Mouse (Mus musculus) lung, embryonic 16.5 days (tissue): Measurements from ENCODE around the gene Tanc1. TPM values are rescaled to one million over a fixed set of nuclear protein-coding genes. Genes with fewer than 3 reads are reported as not detected.

Source experiments
- ATAC-seq: fragments of 200-750 bp; cut with Nextera tagmentation; 2 replicates; pipeline ENCODE4 v1.8.0; 2017; ENCODE audit warnings: low read depth, mild to moderate bottlenecking, moderate library complexity
- H3K27ac ChIP-seq: fragments of 300-500 bp; sonication (generic); 2 replicates; pipeline ENCODE4 v1.5.1; 2014; ENCODE audit warnings: mild to moderate bottlenecking, control low read depth, low read length
- H3K27me3 ChIP-seq: fragments of 300-500 bp; sonication (generic); 2 replicates; pipeline ENCODE4 v1.6.1; 2014; ENCODE audit warnings: low read depth, low read length, mixed read lengths; ENCODE audit not compliant: control insufficient read depth, insufficient read depth
- H3K36me3 ChIP-seq: fragments of 300-500 bp; sonication (generic); 2 replicates; pipeline ENCODE4 v1.6.1; 2014; ENCODE audit warnings: low read length; ENCODE audit not compliant: control insufficient read depth, insufficient read depth
- H3K4me1 ChIP-seq: fragments of 300-500 bp; sonication (generic); replicated peaks from 2 replicates; pipeline ENCODE4 v1.6.1; 2014; ENCODE audit warnings: low read length, mixed read lengths; ENCODE audit not compliant: control insufficient read depth, insufficient read depth
- H3K4me2 ChIP-seq: fragments of 300-500 bp; sonication (generic); 2 replicates; pipeline ENCODE4 v1.6.1; 2014; ENCODE audit warnings: low read depth, low read length, control low read depth
- H3K4me3 ChIP-seq: fragments of 300-500 bp; sonication (generic); 2 replicates; pipeline ENCODE4 v1.5.1; 2014; ENCODE audit warnings: mild to moderate bottlenecking, low read length, control low read depth
- H3K9ac ChIP-seq: fragments of 300-500 bp; sonication (generic); 2 replicates; pipeline ENCODE4 v1.6.1; 2014; ENCODE audit warnings: low read length, control low read depth
- H3K9me3 ChIP-seq: fragments of 300-500 bp; sonication (generic); 2 replicates; pipeline ENCODE4 v1.6.1; 2016; ENCODE audit warnings: low read length; ENCODE audit not compliant: control insufficient read depth
- WGBS: fragments of 180-500 bp; shearing (Covaris S2); extraction: QIAGEN DNeasy Blood & Tissue Kit; methylation state at CpG from one replicate; pipeline ENCODE4 v1.1.7; 2014; 5-methylcytosine and 5-hydroxymethylcytosine counted together
- polyA plus RNA-seq: library from polyadenylated mRNA; unstranded; fragments of >200 nt; fragmentation: Nextera tagmentation; extraction: Ambion mirVana; gene quantifications from 2 replicates; pipeline ENCODE4 v1.2.1, GENCODE M21; 2015

The Tanc1 gene
- polyA plus RNA-seq, 1 experiment from 2014 or later = 33.2 TPM

GRCm38 (mm10) chr2:59593341-59593902 lies 18.4 kb upstream of the Tanc1 start:
- H3K27me3 ChIP-seq = no peaks in the 10 kb centered on the region
- H3K36me3 ChIP-seq = no peaks in the 10 kb centered on the region
- peaks cover 4% of the 10 kb centered on the region for H3K4me1 ChIP-seq
- 36% methylated on average over 7 of the region's 7 CpGs for WGBS
- H3K27ac ChIP-seq = no peak overlapping the region
- no peak overlapping the region for H3K4me3 ChIP-seq
- ATAC-seq = no peak
- H3K9me3 ChIP-seq = no peaks in the 10 kb centered on the region
- no peak overlapping the region for H3K4me2 ChIP-seq
- no peak overlapping the region for H3K9ac ChIP-seq

DNA sequence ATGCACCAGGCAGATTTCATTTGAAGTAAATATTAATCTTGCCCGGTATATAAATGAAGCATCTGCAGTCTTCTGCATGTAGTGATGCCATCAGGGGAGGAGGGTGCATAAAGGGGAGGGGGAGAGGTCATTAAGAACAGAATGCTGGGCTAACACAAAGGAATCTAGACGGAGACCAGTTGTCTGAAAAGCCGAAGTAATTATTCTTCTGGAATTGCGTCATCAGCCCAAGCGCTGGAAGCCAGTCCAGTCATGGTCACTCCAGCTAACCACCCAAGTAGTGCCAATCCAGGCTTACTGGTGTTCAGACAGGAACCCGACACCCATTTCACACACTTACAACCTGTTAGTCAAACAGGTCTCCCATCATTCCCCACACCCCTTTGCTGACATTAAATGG lies 17.7 kb upstream of the Tanc1 start:
- Histone ChIP-seq H3K9me3 (no peaks in the 10 kb centered on the region), H3K4me3 (no peak overlapping the region), H3K9ac (no peak overlapping the region), H3K36me3 (no peaks in the 10 kb centered on the region), H3K27me3 (no peaks in the 10 kb centered on the region), H3K4me2 (no peak overlapping the region), H3K27ac (no peak overlapping the region), H3K4me1 (peaks cover 10% of the 10 kb centered on the region)
- no peak for ATAC-seq
- WGBS = 55% methylated on average over 6 of the region's 6 CpGs

- no peaks in the 10 kb centered on the region for H3K9me3 ChIP-seq
- no peak overlapping the region for H3K9ac ChIP-seq
- H3K27ac ChIP-seq = no peak overlapping the region
- H3K27me3 ChIP-seq = no peaks in the 10 kb centered on the region
- ATAC-seq = no peak
- 67% methylated on average over 8 of the region's 8 CpGs for WGBS
- no peaks in the 10 kb centered on the region for H3K36me3 ChIP-seq
- H3K4me1 ChIP-seq = peaks cover 18% of the 10 kb centered on the region
- H3K4me2 ChIP-seq = no peak overlapping the region
- no peak overlapping the region for H3K4me3 ChIP-seq
Measured at GRCm38 (mm10) chr2:59596545-59596944, 15.3 kb upstream of the Tanc1 start.

- no peaks in the 10 kb centered on the region for H3K27me3 ChIP-seq
- H3K4me2 ChIP-seq = no peak overlapping the region
- no peak for ATAC-seq
- H3K9ac ChIP-seq = no peak overlapping the region
- H3K4me1 ChIP-seq = peaks cover 18% of the 10 kb centered on the region
- no peaks in the 10 kb centered on the region for H3K36me3 ChIP-seq
- H3K9me3 ChIP-seq = no peaks in the 10 kb centered on the region
- H3K4me3 ChIP-seq = no peak overlapping the region
- 73% methylated on average over 6 of the region's 6 CpGs for WGBS
- no peak overlapping the region for H3K27ac ChIP-seq
Measured at GRCm38 (mm10) chr2:59598286-59598685, 13.6 kb upstream of the Tanc1 start.

GRCm38 (mm10) chr2:59598894-59599293 lies 12.9 kb upstream of the Tanc1 start:
- H3K4me3 ChIP-seq = no peak overlapping the region
- no peak overlapping the region for H3K27ac ChIP-seq
- H3K36me3 ChIP-seq = no peaks in the 10 kb centered on the region
- H3K4me2 ChIP-seq = no peak overlapping the region
- H3K9ac ChIP-seq = no peak overlapping the region
- H3K4me1 ChIP-seq = peaks cover 14% of the 10 kb centered on the region
- no peaks in the 10 kb centered on the region for H3K27me3 ChIP-seq
- no peaks in the 10 kb centered on the region for H3K9me3 ChIP-seq
- WGBS = 21% methylated on average over 4 of the region's 4 CpGs
- ATAC-seq = no peak

DNA sequence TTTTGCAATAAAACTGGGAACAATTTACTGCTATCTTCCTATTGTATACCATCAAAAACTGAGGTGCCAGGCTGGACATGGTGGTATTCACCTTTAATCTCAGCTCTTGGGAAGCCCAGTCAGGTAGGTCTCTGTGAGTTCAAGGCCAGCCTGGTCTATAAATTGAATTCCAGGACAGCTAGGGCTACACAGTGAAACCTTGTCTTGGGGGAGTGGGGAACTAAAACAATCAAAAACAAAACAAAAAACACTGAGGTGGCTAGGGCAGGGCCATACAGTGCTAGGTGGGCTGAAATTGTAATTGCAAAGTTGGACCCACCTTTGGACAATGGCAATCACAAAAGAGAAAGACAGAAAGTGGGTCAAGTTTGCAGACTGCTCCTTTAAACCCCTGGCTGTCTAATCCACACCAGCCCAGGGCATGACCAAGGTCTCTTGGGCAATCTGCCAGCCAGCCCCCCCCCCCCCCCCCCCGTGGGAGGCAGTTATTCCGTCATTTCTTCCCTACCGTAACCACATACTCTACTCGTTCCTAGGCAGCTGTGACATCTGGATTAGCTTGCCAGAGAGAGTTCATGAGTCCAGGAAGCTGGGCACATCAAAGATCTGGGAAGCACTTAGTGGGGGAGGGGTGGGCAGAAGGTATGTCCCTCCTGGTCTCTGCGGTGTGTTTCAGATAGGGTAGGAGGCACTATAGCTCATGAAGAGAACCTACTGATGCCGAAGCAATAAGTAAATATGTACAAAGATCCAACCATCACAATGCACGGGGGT lies 12.3 kb upstream of the Tanc1 start:
- peak; percentile 68 for ATAC-seq
- Histone ChIP-seq H3K36me3 (no peaks in the 10 kb centered on the region), H3K9me3 (no peaks in the 10 kb centered on the region), H3K4me1 (peaks cover 14% of the 10 kb centered on the region), H3K9ac (no peak overlapping the region), H3K4me2 (no peak overlapping the region), H3K4me3 (no peak overlapping the region), H3K27me3 (no peaks in the 10 kb centered on the region), H3K27ac (no peak overlapping the region)
- WGBS = 5% methylated on average over 4 of the region's 7 CpGs

- Histone ChIP-seq H3K4me2 (no peak overlapping the region), H3K27me3 (no peaks in the 10 kb centered on the region), H3K4me3 (no peak overlapping the region), H3K9ac (no peak overlapping the region), H3K4me1 (peaks cover 14% of the 10 kb centered on the region), H3K27ac (no peak overlapping the region), H3K36me3 (no peaks in the 10 kb centered on the region), H3K9me3 (no peaks in the 10 kb centered on the region)
- peak; percentile 37; the same call in 1 of the 2 replicates for ATAC-seq
- WGBS = 55% methylated on average over 19 of the region's 19 CpGs
Measured at GRCm38 (mm10) chr2:59600123-59600840, 11.6 kb upstream of the Tanc1 start.

GRCm38 (mm10) chr2:59600980-59601379 lies 10.9 kb upstream of the Tanc1 start:
- Histone ChIP-seq H3K4me1 (peaks cover 14% of the 10 kb centered on the region), H3K9me3 (no peaks in the 10 kb centered on the region), H3K27me3 (no peaks in the 10 kb centered on the region), H3K4me2 (no peak overlapping the region), H3K4me3 (no peak overlapping the region), H3K9ac (no peak overlapping the region), H3K36me3 (no peaks in the 10 kb centered on the region), H3K27ac (no peak overlapping the region)
- no peak for ATAC-seq
- WGBS = 72% methylated on average over 2 of the region's 2 CpGs

DNA sequence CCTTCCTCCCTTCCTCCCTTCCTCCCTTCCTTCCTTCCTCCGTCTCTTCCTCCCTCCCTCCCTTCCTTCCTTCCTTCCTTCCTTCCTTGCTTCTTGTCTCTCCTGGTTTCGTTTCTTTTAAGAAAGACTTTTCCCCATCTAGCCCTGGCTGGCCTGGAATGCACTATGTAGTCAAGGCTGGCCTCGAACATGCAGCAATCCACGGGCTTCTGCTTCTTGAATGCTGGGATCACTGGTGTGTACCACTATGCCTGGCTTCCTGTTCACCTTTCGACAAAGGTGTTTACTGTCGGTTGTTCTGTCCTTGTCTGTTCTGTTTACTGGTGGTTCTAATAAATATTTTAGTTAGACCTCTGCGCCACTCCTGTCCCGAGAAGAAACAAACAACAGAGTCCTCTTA lies 10.4 kb upstream of the Tanc1 start:
- Histone ChIP-seq H3K9me3 (no peaks in the 10 kb centered on the region), H3K27ac (no peak overlapping the region), H3K9ac (no peak overlapping the region), H3K27me3 (no peaks in the 10 kb centered on the region), H3K4me2 (no peak overlapping the region), H3K4me1 (peaks cover 14% of the 10 kb centered on the region), H3K4me3 (no peak overlapping the region), H3K36me3 (no peaks in the 10 kb centered on the region)
- 82% methylated on average over 8 of the region's 8 CpGs for WGBS
- ATAC-seq = no peak
